Mouse (Mus musculus) thymus, postnatal 0 days (tissue): ENCODE measurements around the gene Vmn1r87. TPM values are rescaled to one million over a fixed set of nuclear protein-coding genes. Genes with fewer than 3 reads are reported as not detected.
"Not testable (repeated sequence)": the region's sequence is repeated elsewhere in the genome, so short reads cannot be mapped to it uniquely, and the experiment has no call there.

Experiments used
- DNase-seq: peaks from one replicate; pipeline ENCODE4 v3.0.0-alpha.2; 2015; ENCODE audit warnings: low spot score
- polyA plus RNA-seq: library from polyadenylated mRNA; unstranded; fragments of >200 nt; fragmentation: Nextera tagmentation; extraction: Ambion mirVana; gene quantifications from 2 replicates; pipeline ENCODE4 v1.2.1, GENCODE M21; 2015

Gene Vmn1r87
- polyA plus RNA-seq: not detected in 2 replicates

GRCm38 (mm10) chr7:13140057-13140456 lies at the start of gene Vmn1r87:
TSS of gene Vmn1r87 (minus strand) at chr7:13140157.
- DNase-seq: no peak

- DNase-seq: no peak
These were observed 19.3 kb upstream of the Vmn1r87 start, which contains the start of gene Vmn1r88 for GRCm38 (mm10) chr7:13159268-13159667. TSS of gene Vmn1r88 (plus strand) at chr7:13159568.

GRCm38 (mm10) chr7:13137340-13137739 lies 2.6 kb downstream of the Vmn1r87 start:
- no peak for DNase-seq

- DNase-seq: no peak
These were observed 8.1 kb downstream of the Vmn1r87 start for GRCm38 (mm10) chr7:13131856-13132255.

GRCm38 (mm10) chr7:13123554-13124153 lies 16.3 kb downstream of the Vmn1r87 start:
- DNase-seq: not testable (repeated sequence)

- DNase-seq: no peak
These were observed 20.1 kb downstream of the Vmn1r87 start, which contains the start of gene Vmn1r86 for GRCm38 (mm10) chr7:13119817-13120216. TSS of gene Vmn1r86 (minus strand) at chr7:13119917.

GRCm38 (mm10) chr7:13095073-13095472 lies 44.9 kb downstream of the Vmn1r87 start, which contains the start of gene Vmn1r85:
TSS of gene Vmn1r85 (minus strand) at chr7:13095173.
- no peak for DNase-seq

Other genes with a start within 250 kb of the Vmn1r87 start
- gene Zscan22, start 242.3 kb downstream of the Vmn1r87 start, polyA plus RNA-seq: 4.6 and 7.2 TPM in 2 replicates
- gene Rps5, start 217.9 kb downstream of the Vmn1r87 start, polyA plus RNA-seq: 1,115 and 1,143 TPM in 2 replicates
- 0.22 and 0.42 TPM in 2 replicates for gene Rnf225, start 212.7 kb downstream of the Vmn1r87 start, polyA plus RNA-seq
- gene Zfp324, start 174.3 kb downstream of the Vmn1r87 start, polyA plus RNA-seq: 4.9 and 5.0 TPM in 2 replicates
- gene Zfp446, start 162.3 kb downstream of the Vmn1r87 start, polyA plus RNA-seq: 5.7 and 5.8 TPM in 2 replicates
- gene Slc27a5, start 142.0 kb downstream of the Vmn1r87 start, polyA plus RNA-seq: 0.06 and 0.08 TPM in 2 replicates
- 236 and 274 TPM in 2 replicates for gene Trim28, start 141.0 kb downstream of the Vmn1r87 start, polyA plus RNA-seq
- 27.8 and 30.8 TPM in 2 replicates for gene Zbtb45, start 130.1 kb downstream of the Vmn1r87 start, polyA plus RNA-seq
- gene Chmp2a, start 105.3 kb downstream of the Vmn1r87 start, polyA plus RNA-seq: 226 and 230 TPM in 2 replicates
- gene Ube2m, start 101.9 kb downstream of the Vmn1r87 start, polyA plus RNA-seq: 90.8 and 91.5 TPM in 2 replicates
- 1.1 and 1.6 TPM in 2 replicates for gene Mzf1, start 85.4 kb downstream of the Vmn1r87 start, polyA plus RNA-seq
- not detected in 2 replicates for gene Vmn1r85, start 45.0 kb downstream of the Vmn1r87 start, polyA plus RNA-seq
- not detected in 2 replicates for gene Vmn1r86, start 20.2 kb downstream of the Vmn1r87 start, polyA plus RNA-seq
- gene Vmn1r88, start 19.4 kb upstream of the Vmn1r87 start, polyA plus RNA-seq: not detected in 2 replicates
- not detected in 2 replicates for gene Vmn1r89, start 72.9 kb upstream of the Vmn1r87 start, polyA plus RNA-seq
- 125 and 129 TPM in 2 replicates for gene Lig1, start 137.1 kb upstream of the Vmn1r87 start, polyA plus RNA-seq
- 3.7 and 3.8 TPM in 2 replicates for gene Zswim9, start 138.6 kb upstream of the Vmn1r87 start, polyA plus RNA-seq
- 0.55 and 0.60 TPM in 2 replicates for gene Pla2g4c, start 184.5 kb upstream of the Vmn1r87 start, polyA plus RNA-seq